Mouse (Mus musculus) brain, embryonic 14.5 days (tissue): ENCODE measurements at regions not wholly inside any gene's neighbourhood (a gene's known extent, or its start where the extent isn't known, plus 50 kb on each side); places are given as distances from the start of the nearest gene placed in this dataset.

Experiments used
- CTCF ChIP-seq: fragments of 200-500 bp; IDR thresholded peaks from 2 replicates; pipeline ENCODE4 v1.5.1; 2012; ENCODE audit warnings: inconsistent platforms, mild to moderate bottlenecking, moderate library complexity, borderline replicate concordance; ENCODE audit not compliant: insufficient read depth, insufficient read length; ENCODE audit errors: extremely low read depth
- POLR2A ChIP-seq: fragments of 200-500 bp; IDR thresholded peaks from 2 replicates; pipeline ENCODE4 v1.6.1; 2012; ENCODE audit warnings: mild to moderate bottlenecking, inconsistent platforms, borderline replicate concordance; ENCODE audit not compliant: poor library complexity, insufficient read depth, insufficient read length, severe bottlenecking; ENCODE audit errors: extremely low read depth

DNA sequence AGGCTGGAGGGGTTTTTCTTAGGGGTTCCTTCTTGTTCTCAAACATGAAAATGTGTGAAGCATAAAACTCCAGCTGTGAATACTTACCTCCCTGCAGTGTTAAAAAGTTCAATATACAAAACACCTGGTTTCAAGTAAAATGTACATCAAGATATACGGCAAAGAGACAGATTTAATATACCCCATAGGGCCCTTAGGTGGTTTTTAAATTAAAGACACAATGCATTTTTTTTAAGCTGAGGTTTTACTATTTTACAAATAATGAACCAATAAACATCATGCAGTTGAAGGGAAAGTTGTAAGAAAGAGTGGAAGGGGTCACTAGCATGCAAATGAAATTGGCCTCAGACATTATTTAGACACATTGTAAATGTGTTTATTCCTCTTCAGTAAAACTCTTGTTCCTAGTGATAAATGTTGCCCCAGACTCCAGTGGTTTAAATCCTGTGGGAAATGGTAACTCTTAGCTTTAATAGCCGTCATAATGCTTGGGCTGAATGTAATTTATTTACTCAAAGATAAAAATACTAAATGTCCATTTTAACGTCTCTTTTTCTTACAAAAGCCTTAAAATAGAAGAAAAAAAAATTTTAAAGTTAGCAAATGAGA lies 1337.9 kb downstream of the Efnb2 start:
- TF ChIP-seq CTCF (no peak), POLR2A (no peak)
